Mouse (Mus musculus) ES-CJ7 (cell line): ENCODE data around the gene Uba52.
A peak's percentile ranks its signal among the peaks of the same experiment; 100 is the strongest.

ENCODE experiments used
- DNase-seq: peaks from one replicate; pipeline ENCODE4 v3.0.0; 2011; ENCODE audit warnings: low read depth, low spot score

The Uba52 gene

DNA sequence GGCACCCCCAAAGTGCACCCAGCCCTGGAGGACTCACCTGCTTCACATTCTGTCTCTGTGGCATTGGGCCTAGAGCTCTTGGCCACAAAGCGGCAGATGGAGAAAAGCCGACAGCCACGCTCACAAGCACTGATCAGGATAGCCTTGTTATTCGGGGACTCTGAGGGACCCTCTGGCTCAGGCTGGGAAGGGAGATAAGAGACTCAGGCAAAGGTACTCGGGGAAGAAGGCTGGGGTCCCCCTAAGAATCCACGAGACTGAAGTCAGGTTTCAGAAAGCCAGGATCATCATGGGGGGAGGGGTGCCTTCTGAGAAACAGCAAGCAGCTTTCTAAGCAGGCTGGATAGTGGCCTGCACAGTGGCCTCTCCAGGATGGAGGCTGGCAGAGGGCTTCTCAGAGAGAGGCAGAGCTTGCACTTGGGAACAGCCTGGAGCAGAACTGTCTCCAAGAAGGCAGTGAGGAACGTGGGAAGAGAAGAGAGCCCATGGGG lies 24.4 kb downstream of the Uba52 start:
- DNase-seq: no peak

- DNase-seq: no peak
Observed at GRCm38 (mm10) chr8:70482943-70483342, 27.7 kb downstream of the Uba52 start.

- no peak for DNase-seq
Observed at GRCm38 (mm10) chr8:70481908-70482307, 28.7 kb downstream of the Uba52 start.

DNA sequence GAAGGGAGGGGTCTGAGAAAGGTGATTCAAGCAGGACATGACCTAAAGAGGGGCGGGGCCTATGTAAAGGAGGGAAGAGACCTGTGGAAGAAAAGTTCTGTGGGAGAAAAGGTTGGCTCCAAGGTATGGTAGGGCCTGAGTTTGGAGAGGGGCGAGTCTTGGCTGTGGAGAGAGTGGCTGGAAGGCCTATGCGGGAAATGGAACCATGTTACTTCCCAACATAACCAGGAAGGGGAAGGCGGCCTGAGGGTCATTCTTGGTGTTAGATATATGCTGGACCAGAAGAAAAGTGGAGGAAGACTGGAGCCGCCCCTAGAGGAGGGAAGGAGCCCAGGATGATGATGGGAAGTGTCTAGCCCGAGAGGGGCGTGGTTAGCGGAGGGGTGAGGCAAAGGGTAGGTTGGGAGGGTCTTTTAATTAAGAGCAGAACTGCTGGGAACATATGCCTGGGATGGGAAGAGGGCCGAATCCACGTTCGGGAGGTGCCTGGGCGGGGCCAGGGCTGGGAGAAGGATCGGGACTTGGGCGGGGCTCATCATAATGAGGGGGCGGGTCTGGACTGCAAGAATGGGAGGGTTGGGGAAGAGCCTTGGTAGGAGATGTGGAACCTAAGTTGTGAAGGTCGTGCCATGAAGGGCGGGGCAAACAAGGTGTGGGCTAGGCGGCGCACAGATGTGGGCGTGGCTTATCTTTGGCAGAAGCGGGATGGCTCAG lies 33.2 kb downstream of the Uba52 start:
- peak; percentile 98 for DNase-seq

DNA sequence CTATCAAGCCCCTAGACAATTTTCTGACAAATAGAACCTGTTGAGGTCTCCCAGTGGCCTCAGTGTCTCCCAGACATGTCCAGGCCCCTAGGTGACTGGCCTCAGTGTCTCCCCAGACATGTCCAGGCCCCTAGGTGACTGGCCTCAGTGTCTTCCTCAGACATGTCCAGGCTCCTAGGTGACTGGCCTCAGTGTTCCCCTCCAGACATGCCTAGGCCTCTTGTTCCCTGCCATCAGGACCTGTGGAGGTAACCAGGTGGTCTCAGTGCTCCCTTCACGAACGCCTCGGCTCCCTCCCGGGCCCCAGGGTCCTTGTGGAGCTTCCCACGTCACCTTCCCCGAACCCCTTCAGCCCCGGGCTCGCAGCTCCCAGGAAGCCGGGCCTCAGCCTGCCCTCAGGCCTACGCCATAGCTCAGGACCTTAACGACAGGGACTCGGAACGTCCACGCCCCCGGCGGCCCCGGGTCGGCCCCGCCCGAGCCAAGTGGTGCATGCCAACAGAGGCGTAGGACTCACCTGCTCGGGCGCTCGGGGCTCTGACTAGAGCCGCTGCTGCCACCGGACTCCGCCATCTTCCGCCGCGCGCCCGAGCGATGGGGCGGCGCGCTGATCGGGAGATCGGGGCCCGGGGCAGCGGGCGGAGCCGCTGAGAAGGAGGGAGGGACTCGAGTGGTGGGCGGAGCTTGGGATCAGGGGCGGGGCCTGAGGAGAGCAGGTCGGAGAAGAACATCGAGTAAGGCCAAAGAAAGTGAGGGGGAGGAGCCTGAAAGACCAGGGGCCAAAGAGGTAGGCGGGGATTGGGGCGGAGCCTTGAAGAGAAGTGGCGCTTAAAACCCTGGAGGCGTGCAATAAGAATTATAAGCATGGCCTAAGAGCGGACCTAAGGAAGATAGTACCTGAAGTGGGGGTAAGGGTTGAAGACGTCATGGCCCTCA lies 34.0 kb downstream of the Uba52 start, which contains the start of gene Klhl26:
Klhl26 (minus strand) TSS at position 636 of the 936 bp plus-strand sequence.
- peak; percentile 98 for DNase-seq

DNA sequence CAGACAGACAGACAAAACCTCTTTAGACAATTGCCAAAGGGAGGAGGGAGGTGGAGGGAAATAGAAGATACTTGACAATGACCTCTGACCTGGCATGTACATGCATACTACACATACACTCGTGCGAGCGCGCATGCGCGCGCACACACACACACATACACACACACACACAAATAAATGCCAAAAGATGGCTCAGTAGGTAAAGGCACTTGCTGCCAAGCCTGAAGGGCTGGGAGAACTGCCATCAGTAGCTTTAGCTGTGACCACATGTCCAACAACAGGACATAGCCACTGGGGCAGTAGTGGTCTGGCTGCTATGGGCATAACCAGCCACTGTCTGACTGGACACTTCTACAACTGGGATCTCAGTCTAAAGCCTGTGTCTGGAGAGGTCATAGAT lies 38.7 kb downstream of the Uba52 start:
- no peak for DNase-seq

DNA sequence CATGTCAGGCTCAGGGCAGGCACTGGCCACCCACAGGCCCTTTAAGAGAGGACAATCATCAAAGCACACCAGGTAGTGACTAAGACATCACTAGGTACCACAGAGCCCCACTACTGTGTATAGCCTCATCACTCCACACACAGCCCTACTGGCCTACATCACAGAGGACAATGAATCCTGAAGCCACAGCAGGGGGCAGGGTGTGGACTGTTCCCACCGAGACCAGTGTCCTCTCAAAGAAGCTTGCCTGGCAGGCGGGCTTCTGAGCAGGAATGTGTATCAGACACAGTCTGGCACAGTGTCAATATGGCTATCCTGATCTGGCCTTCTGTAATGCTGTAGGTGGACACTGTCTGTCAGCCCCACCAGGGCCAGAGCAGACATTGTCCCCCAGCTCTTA lies 40.7 kb downstream of the Uba52 start:
- DNase-seq: no peak

DNA sequence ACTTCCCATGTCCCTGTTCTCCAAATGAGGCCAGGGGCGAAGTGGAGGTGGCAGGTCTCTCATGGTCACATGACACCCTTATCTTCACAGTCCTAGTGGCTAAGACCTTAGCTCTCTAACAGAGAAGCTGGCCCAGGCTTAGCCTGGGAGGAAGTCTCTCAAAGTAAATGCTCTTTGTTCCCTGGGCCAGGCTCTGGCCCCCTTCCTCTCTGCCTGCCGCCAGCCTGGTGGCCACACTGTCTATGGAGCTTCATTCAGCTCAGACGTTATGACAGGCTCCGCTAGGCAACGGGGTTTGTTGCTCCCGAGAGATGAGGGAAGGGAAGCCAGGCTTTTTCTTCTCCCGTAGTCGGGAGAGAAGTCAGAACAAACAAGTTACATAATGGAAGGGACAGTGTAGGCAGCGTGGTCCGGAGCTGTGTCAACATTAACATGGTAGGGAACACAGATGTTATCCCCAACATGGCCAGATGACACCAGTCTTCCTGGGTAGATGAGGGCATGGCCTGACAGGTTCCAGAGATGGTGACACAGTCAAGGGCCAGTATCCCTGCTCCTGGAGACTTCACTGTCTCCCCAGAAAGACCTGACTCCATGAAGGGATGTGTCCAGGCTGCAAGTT lies 41.2 kb downstream of the Uba52 start:
- DNase-seq: no peak

DNA sequence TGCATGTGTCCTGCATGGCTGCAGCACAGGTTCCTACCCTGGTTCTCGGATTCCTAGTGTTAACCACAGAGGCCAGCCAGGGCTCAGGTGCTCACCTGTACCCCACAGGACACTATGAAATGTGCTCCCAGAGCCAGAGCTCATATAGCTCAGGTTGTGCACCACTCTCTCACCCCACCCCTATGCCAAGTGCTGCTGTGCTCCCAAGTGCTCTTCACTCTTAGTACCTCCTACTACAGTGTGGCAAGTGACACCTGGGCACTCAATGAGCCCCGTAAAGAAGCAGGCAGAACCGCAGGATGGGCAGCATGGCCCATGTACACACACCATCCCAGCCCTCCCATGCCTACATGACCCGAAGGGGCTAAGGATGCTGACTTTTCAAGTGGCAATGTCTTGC lies 41.9 kb downstream of the Uba52 start:
- no peak for DNase-seq

DNA sequence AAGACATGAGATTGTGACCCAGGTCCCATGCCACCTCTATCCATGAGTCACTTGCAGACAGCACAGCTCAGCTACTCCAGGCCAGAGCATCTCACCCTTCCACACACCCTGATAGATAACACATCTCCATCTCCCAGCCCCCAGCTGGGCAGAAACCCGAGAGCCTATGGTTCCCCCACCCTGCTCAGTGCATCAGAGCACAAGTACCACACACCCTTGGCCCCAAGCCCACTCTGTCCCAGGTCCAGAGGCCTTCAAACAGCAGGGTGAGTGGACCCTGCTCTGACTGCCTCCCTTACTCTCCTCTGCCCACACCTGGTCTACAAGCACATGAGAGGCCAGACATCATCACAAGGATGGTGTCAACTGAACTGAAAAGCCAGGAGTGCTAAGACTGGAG lies 42.7 kb downstream of the Uba52 start:
- no peak for DNase-seq

- DNase-seq: no peak
Observed at GRCm38 (mm10) chr8:70467229-70467725, 43.3 kb downstream of the Uba52 start.

- no peak for DNase-seq
Observed at GRCm38 (mm10) chr8:70466771-70467170, 43.8 kb downstream of the Uba52 start.

DNA sequence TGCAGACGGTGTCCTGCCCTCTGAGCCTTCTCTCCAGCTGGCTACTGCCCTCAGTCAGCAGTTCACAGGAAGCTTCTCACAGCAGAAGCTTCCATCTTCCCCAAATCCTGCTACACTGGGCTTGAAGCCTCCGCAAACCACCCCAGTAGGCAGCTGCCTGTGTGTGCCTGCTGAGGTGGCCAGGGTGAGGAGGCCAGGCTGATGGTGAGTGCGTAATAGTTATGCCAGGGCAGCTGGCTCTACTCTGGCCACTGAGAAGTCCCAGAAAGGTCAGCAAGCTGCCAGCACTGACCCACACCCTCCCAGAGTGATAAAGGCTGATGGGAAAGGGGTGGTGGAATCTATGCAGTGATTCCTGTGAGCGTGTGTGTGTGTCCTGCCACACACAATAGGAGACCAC lies 44.3 kb downstream of the Uba52 start:
- no peak for DNase-seq

DNA sequence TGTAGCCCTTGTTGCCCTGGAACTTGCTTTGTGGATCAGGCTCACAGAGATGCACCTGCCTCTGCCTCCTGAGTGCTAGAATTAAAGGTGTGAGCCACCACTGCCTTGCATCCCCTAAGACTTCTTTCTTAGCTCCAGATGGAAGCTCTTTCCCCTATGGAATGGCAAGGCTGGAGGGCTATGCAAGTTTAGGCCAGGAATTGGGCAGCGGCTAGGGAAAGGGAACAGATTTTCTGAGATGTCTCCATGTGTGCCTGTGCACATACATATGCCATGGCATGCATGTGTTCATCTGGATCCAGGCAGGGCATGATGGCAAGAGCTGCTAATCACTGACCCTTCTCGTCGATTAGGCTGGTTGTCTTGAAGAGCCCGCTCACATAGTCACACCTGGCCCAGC lies 44.9 kb downstream of the Uba52 start:
- DNase-seq: no peak

DNA sequence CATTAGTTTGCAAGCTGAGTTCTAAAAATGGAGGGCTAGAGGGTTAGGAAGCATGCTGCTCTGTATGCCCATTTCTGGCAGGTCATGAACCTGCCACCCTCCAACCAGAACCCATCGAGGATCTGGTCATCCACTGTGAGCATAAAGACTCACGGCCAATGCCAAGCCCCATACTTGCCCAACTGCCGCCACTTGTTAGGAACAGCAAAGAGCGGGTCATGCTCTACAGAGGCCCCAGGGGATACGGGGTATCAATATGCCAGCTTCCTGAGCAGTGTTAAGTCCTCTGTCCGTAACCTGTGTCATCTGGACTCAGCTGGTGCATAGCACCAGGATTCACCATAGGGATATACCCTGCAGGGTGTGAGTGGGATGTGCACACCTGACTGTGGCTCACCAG lies 46.4 kb downstream of the Uba52 start:
- DNase-seq: no peak

DNA sequence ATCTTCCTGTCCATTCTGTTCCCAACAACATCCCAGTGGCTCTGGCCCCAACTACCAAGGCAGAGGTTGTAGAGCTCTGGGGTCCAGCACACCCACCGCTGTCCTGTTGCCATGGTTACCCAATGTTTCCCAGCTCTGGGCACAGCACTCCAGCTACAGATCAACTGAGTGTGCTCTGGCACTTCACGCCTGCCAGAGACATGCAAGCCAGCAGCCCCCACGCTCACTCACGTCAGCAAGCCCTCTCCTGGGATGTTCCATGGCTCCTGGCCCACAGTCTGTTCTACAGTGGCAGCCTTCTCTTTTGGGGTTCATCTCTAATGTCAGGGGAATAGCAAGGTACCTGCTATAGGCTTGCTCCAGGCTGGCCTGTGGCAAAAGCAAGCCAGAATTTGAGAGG lies 47.3 kb downstream of the Uba52 start:
- DNase-seq: no peak

DNA sequence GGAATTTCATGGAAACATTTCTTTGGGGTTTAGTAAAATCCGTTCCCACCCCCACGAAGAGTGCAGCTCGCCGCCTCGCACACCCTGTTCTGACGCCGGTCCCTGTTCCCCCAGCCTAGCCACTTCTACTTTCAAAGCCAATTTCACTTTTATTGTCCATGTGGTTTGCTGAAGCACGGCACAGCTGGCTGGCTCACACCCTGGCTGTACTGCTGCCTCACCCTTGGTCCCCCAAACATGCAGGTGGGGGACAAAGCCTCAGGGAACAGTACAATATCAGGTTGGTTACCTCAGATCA lies 48.1 kb downstream of the Uba52 start:
- no peak for DNase-seq

- no peak for DNase-seq
Observed at GRCm38 (mm10) chr8:70461765-70462515, 48.7 kb downstream of the Uba52 start.

GRCm38 (mm10) chr8:70460606-70461005 lies 50.0 kb downstream of the Uba52 start:
- DNase-seq: no peak

DNA sequence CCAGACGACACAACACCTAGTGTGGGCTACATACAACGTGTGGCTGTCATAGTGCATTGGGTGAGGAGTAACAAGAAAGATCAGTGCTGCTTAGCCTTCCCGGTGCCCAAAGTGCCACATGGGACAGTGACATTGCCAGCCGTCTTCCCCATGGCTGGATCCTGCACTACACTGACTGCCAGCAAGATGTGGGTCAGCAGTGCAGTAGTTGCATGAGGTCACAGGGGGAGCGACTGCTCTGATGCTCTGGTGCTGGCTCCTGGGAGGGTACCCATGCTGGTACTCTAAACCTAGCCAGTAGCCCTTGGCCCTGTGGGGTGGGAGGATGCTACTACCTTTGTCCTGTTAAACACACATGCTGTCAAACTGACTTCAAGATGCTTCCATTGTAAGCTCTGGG lies 50.4 kb downstream of the Uba52 start:
- no peak for DNase-seq

GRCm38 (mm10) chr8:70459636-70460035 lies 51.0 kb downstream of the Uba52 start:
- DNase-seq: peak; percentile 56

DNA sequence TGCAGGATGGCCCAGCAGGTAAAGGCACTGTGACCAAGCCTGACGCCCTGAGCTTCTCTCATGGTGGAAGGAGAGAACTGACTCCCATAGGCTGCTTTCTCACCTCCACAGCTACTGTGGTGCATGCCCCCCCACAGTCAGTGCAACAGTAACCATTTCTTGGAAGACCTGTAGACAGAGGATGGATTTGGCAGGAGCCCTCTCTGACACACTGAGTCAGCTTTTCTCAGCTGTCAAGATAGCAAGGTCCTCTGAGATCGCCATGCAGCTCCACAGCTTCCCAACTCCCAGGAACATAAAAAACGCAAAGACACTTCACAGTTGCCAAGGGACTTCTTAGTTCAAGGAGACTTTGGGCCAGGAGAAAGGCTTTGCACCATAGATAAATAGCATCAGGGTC lies 52.1 kb downstream of the Uba52 start:
- DNase-seq: no peak
